Mouse (Mus musculus): ENCODE results near the gene Cd84. TPM values are rescaled to one million over a fixed set of nuclear protein-coding genes. Genes with fewer than 3 reads are reported as not detected.

Cd84 gene
- polyA plus RNA-seq, 1 experiment = 1.0 TPM

DNA sequence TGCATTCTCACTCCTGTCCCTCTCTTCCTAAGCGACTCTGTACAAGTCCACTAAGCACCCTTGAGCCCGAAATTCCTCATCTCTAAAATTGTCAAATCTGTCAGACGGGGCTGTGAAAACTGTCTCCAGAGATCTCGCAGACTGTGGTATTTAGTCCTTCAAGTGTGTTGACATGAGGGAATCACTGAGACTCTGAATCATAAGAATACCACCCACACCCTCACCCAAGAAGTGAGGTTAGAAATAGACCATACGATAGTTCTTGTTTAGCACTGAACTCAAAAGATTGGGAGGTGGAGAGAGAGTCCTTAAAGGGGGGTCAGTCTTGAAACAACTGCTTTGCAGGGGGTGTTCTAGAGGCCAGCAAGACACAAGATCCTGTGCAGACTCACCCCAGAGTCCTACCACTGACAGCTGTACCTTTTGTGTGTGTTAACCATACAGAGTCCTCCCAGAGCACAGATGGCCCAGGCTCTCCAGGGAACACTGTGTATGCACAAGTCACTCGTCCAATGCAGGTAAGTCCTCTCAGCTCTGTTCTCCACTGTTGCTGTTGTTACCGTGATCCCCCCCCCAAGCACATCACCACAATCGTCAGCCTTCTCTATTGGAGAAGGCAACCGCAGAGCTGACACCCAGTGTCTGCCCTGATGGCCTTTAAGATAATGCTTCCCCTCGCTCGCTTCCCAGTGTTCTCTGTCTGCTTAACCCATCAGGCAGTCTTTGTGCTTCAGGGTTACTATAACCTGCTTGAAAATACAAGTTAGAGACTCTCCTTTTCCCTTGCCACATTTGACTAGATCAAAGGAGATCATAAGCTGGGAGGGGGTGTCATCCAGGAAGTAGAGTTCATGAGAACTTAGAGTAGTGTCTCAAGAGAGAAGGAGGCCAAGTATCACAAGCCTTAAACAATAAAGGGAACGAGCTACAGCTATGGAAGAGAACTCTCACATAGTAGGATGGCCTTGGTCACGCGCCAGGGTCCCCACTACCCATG, 99.8 kb downstream of the Cd84 start:
- WGBS = 83% methylated on average over 14 of the region's 14 CpGs
- DNase-seq = no peak
- Histone ChIP-seq H3K4me3 (replicated peaks; ENCODE audit: insufficient read depth, low read depth, low read length) (no peak overlapping the region), H3K27me3 (ENCODE audit: control insufficient read depth, insufficient read depth, low read length) (no peaks in the 10 kb centered on the region), H3K4me1 (ENCODE audit: control insufficient read depth, insufficient read depth, low read length) (no peaks in the 10 kb centered on the region), H3K27ac (ENCODE audit: insufficient read depth, low read length) (no peak overlapping the region)
- TF ChIP-seq POLR2A (IDR thresholded peaks at IDR 0.05; ENCODE audit: borderline replicate concordance, insufficient read depth, low read length) (no peak), CTCF (IDR thresholded peaks at IDR 0.05; ENCODE audit: borderline replicate concordance, insufficient read depth, low read depth, low read length) (no peak)

Other genes starting within 250 kb of the Cd84 start
- gene Ly9, start 232.3 kb upstream of the Cd84 start, polyA plus RNA-seq (2012; rRNA removed) = 0.14 and 0.16 TPM in 2 replicates
- gene Slamf7, start 186.7 kb upstream of the Cd84 start, polyA plus RNA-seq (2012; rRNA removed) = 0.03 and 0.08 TPM in 2 replicates
- gene Cd48, start 157.7 kb upstream of the Cd84 start, polyA plus RNA-seq (2012; rRNA removed) = 0.55 and 0.69 TPM in 2 replicates
- 0.06 TPM in 1 of 2 replicates, not detected in the other for gene Slamf1, start 72.6 kb upstream of the Cd84 start, polyA plus RNA-seq (2012; rRNA removed)
- 0.08 and 0.10 TPM in 2 replicates for gene Gm10521, start 56.0 kb downstream of the Cd84 start, polyA plus RNA-seq (2012; rRNA removed)
- 0.11 TPM in 1 of 2 replicates, not detected in the other for gene Slamf6, start 77.8 kb downstream of the Cd84 start, polyA plus RNA-seq (2012; rRNA removed)
- gene Vangl2, start 188.7 kb downstream of the Cd84 start, polyA plus RNA-seq (2012; rRNA removed) = 10.5 and 13.1 TPM in 2 replicates
- 0.05 and 0.07 TPM in 2 replicates for gene Nhlh1, start 217.9 kb downstream of the Cd84 start, polyA plus RNA-seq (2012; rRNA removed)
- gene Copa, start 242.8 kb downstream of the Cd84 start, polyA plus RNA-seq (2012; rRNA removed) = 125 and 131 TPM in 2 replicates
- gene Ncstn, start 243.1 kb downstream of the Cd84 start, polyA plus RNA-seq (2012; rRNA removed) = 84.3 and 89.3 TPM in 2 replicates

All from cerebellum, adult 2 months (tissue).